Mouse (Mus musculus) lung, adult 2 months (tissue): Measurements from ENCODE around the gene Golga2. TPM values are rescaled to one million over a fixed set of nuclear protein-coding genes. Genes with fewer than 3 reads are reported as not detected.

Experiments used
- DNase-seq: peaks from one replicate; pipeline ENCODE4 v3.0.0; 2022
- H3K4me1 ChIP-seq: fragments of 200-500 bp; 2 replicates; pipeline ENCODE4 v1.6.1; 2011; ENCODE audit warnings: low read length; ENCODE audit not compliant: control insufficient read depth, insufficient read depth
- H3K4me3 ChIP-seq: fragments of 200-500 bp; replicated peaks from 2 replicates; pipeline ENCODE3; 2011; ENCODE audit warnings: low read depth, mild to moderate bottlenecking, control low read depth, low read length; ENCODE audit errors: extremely low read depth
- CTCF ChIP-seq: fragments of 200-500 bp; IDR thresholded peaks from 2 replicates; pipeline ENCODE4 v1.5.1; 2011; ENCODE audit warnings: mild to moderate bottlenecking, low read length, control low read depth; ENCODE audit not compliant: insufficient read depth
- POLR2A ChIP-seq: fragments of 200-500 bp; IDR thresholded peaks from 2 replicates; pipeline ENCODE4 v1.6.1; 2011; ENCODE audit warnings: low read depth, mild to moderate bottlenecking, control low read depth, low read length, borderline replicate concordance; ENCODE audit errors: extremely low read depth
- WGBS: fragments of 180-500 bp; shearing (Covaris S2); methylation state at CpG from one replicate; pipeline ENCODE4 v1.1.7; 2018; 5-methylcytosine and 5-hydroxymethylcytosine counted together
- polyA plus RNA-seq: library from polyadenylated mRNA; depleted of rRNA; stranded (reverse); fragments of >200 nt; gene quantifications from 2 replicates; pipeline ENCODE4 v1.2.3, GENCODE M21; 2012

Golga2 gene
- polyA plus RNA-seq, 1 experiment = 45.0 TPM

DNA sequence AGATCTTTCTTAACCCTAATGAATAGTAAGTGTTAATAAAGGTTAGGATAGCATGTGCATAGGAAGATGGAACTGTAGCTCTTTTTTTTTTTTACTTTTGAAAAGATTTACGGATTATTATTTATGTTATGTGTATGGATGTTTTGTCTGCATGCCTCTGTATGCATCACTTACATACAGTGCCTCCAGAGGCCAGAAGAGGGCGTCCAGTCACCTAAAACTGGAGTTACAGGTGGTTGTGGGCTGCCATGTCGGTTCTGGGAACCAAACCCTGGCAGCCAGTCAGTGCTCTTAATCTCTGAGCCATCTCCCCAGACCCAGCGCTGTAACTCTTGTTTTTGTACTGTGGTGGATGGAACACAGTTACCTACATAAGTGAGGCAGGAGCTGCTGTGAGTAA lies 37.1 kb downstream of the Golga2 start:
- no peak for TF ChIP-seq CTCF
- H3K4me3 ChIP-seq = no peak overlapping the region
- DNase-seq = no peak
- WGBS = 60% methylated on average over 4 of the region's 4 CpGs
- H3K4me1 ChIP-seq = peaks cover 2% of the 10 kb centered on the region; the same call in 1 of the 2 replicates

DNA sequence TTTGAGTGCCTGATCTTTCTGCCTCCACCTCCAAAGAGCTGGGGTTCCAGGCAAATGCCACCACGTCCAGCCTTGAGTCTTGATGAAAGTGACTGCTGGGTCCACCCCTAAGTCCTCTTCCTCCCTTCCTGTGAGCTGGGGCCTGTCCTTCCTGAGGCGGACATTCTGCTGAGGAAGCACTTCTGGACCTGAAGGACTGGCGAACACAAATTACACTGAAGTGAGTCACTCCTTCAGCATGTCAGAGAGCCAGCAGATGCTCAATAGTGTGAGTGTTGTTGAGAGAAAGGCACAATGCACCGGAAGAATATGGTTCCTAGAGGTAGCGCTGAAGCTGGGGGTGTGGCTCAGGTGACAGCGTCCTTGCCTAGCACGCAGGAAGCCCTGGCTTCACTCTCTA lies 38.2 kb downstream of the Golga2 start:
- Histone ChIP-seq H3K4me1 (peaks cover 2% of the 10 kb centered on the region; the same call in 1 of the 2 replicates), H3K4me3 (no peak overlapping the region)
- DNase-seq = no peak
- TF ChIP-seq POLR2A = no peak
- TF ChIP-seq CTCF = no peak
- WGBS = 24% methylated on average over 7 of the region's 7 CpGs

DNA sequence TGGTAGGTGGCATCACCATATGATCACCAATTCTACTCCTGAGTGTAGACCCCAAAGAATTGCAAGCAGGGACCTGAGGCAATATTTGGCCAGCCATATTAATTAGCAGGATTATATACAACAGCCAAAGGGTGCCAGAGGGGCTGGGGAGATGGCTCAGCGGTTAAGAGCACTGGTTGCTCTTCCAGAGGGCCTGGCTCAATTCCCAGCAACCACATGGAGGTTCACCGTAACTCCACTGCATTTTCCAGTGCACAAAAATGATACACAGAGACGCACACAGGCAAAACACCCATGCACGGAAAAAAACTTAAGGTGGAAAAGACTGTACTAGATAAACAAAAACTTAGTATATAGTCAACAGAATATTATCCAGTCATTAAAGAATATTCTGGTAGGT lies 40.0 kb downstream of the Golga2 start:
- no peak for TF ChIP-seq POLR2A
- no peak for TF ChIP-seq CTCF
- Histone ChIP-seq H3K4me3 (no peak overlapping the region), H3K4me1 (no peaks in the 10 kb centered on the region)
- DNase-seq = no peak
- 71% methylated on average over 4 of the region's 4 CpGs for WGBS

DNA sequence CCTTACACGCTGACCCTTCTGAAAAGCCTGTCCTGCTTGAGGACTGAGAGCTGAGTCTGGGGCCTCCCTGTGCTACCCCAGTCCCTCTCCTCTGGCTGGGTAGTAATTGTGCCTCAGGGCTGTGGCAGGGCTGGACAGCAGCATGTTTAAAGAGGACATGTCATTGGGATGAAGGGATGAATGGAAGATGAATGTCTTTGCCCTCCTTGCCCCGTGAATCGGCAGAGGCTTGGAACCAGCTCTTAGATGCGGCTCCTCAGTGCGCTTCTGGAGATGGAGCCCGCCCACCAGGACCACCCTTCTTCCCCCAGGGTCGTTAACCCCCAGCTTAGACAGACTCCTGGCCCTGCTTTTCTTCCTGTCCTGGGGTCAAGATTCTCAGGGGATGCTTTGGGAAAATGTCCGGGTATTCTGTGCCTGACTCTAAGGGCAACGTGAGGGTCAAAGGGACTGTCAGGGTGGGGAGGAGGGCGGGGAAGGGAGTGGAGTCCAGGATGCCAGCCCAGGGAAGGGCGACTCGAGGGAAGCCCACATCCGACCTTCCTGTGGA lies 41.8 kb downstream of the Golga2 start:
- no peak for TF ChIP-seq POLR2A
- no peak for TF ChIP-seq CTCF
- 40% methylated on average over 13 of the region's 13 CpGs for WGBS
- Histone ChIP-seq H3K4me3 (no peak overlapping the region), H3K4me1 (no peaks in the 10 kb centered on the region)
- DNase-seq = no peak

DNA sequence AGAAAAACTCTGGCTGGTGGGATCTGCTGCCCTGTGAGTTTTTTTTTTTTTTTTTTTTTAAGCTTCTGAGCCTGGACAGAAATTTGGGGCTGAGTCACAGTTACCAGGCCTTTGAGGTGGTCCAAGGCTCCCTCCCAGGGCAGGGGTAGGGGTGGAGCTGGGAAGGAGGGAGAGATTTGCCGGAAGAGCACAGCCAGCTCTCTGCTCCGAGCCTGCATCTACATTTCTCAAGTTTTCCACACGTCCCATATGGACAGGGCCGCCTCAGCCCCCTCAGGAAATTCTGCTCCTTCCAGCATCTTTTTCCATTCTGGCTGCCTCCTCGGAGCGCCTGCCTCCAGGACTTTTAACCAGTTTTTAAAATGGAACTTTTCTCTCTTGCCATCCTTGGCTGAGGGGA lies 42.3 kb downstream of the Golga2 start:
- no peak overlapping the region for H3K4me3 ChIP-seq
- no peak for DNase-seq
- WGBS = 58% methylated on average over 6 of the region's 6 CpGs
- TF ChIP-seq POLR2A (no peak), CTCF (no peak)
- H3K4me1 ChIP-seq = no peaks in the 10 kb centered on the region

DNA sequence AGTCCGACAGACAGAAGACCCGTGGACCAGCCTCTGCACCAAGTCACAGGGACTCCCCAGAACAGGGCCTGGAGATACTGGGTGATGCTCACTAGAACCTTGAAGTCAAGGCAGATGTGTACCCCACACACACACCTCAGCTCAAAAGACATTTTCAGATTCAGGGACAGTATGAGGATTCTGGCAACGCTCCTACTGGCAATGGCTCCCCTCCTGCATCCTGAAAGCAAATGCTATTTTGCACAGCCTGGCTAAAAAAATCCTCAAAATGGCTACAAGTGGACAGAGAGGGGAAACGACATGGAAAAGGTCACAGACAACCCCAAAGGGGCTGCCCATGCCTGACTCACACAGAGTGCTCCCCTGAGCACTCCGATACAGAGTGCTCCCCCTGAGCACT lies 45.0 kb downstream of the Golga2 start:
- Histone ChIP-seq H3K4me1 (no peaks in the 10 kb centered on the region), H3K4me3 (no peak overlapping the region)
- 79% methylated on average over 5 of the region's 5 CpGs for WGBS
- TF ChIP-seq POLR2A (no peak), CTCF (no peak)
- no peak for DNase-seq

DNA sequence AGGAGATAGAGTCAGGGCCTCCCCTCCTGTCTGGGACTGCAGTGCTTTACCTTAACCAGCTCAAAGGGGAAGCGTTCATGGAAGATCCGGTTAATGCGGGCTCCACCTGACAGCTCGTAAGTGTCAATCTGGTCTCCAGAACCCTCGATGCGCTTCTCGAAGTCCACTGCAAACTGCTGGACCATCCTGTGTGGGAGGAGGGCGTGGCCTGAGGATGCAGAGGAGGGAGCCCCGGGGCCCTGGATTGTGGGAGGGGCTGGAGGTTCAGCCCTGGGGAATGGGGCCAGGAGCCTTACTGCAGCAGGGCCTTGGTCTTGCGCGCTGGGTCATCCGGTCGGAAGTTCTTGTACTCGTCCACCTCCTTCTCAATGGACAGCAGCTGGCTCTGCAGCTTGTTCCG lies 48.7 kb downstream of the Golga2 start:
- Histone ChIP-seq H3K4me1 (no peaks in the 10 kb centered on the region), H3K4me3 (no peak overlapping the region)
- TF ChIP-seq POLR2A = no peak
- TF ChIP-seq CTCF = no peak
- WGBS = 48% methylated on average over 15 of the region's 15 CpGs
- DNase-seq = no peak

DNA sequence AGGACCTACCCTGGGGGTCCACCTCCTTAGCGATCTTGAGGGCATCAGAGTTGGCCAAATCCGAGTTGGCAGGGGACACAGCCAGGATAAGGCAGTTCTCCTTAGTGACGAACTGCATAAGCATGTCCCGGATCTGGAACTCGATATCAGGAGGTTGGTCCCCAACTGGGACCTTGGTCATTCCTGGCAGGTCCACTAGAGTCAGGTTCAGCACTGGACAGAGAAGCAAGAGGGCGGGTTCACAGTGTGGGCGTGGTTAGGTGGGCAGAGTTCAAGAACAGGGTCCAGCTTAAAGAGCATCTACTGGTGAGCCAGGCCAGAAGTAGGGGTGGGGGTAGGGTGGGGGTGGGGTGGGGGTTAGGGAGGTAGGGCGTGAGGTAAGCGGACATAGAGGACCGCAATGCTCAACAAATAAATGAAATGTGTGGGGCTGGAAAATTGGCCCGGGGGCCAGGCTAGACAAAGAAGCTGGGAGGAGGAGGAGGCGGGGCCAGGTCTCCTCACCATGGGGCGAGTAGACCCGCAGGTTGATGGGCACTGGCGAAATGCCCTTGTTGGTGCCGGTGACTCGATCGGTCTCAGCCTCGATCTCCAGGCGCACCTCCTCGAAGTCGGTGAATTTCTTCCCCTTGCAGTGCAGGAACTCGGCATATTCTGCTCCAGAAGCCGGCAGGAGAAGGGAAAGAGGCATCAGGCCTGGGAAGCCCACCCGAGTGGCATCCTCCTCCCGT lies 52.9 kb downstream of the Golga2 start:
- WGBS = 47% methylated on average over 26 of the region's 26 CpGs
- no peaks in the 10 kb centered on the region for H3K4me1 ChIP-seq
- H3K4me3 ChIP-seq = no peak overlapping the region
- no peak for TF ChIP-seq CTCF
- no peak for DNase-seq

DNA sequence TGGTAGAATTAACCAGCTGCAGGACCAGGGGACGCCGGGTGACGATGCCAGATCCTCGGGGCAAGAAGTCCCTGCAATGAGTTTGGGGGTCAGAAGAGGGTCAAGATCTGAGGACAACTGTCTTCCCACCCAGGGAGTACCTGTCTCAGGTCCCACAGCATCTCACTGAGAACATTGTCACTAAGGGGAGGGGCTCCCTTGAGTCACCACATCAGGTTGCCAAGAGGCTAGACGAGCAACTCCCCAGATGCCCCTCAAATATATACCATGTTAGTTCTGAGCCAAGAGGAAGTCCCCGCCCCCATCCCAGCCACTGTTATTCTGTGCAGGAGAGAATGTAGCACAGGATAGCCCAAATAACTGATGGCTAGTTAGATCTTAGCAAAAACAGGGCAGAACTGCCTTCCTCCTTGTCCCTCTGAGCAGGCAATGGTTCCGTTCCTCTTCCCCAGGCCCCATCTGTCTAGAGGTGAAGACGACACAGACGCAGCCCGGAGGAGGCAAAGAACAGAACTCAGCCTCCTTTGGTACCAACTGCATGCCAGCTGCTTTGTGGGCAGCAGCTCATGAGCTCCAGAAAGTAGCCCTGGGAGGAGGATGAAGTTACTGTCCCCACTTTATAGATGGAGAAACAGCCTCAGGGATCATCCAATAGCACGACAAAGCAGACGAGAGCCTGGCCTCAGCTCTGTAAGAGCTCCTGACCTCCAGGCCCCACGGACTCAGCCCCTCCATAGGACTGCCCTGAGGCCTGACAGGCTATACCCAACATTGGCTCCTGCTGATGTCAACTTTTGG lies 53.9 kb downstream of the Golga2 start:
- TF ChIP-seq CTCF = no peak
- TF ChIP-seq POLR2A = no peak
- DNase-seq = no peak
- H3K4me1 ChIP-seq = no peaks in the 10 kb centered on the region
- H3K4me3 ChIP-seq = no peak overlapping the region
- WGBS = 79% methylated on average over 13 of the region's 13 CpGs

DNA sequence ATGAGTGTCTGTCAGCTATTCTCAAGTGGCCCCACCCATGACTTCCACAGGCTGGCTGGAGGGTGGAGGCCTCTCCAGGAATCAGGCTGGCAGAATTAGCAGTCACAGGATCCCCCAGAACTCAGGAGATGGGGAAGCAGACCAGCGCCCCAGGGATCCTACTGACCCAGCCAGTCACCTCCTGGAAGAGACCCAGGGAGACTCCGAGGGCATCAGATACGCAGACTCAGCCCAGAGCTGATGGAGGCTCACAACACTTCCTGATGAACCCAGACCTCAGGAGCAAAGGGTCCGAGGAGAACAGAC lies 54.4 kb downstream of the Golga2 start:
- TF ChIP-seq POLR2A (no peak), CTCF (no peak)
- no peak overlapping the region for H3K4me3 ChIP-seq
- 83% methylated on average over 4 of the region's 4 CpGs for WGBS
- no peaks in the 10 kb centered on the region for H3K4me1 ChIP-seq
- no peak for DNase-seq
